Mouse (Mus musculus) heart, adult 2 months (tissue): ENCODE measurements around the gene Efna5. TPM values are rescaled to one million over a fixed set of nuclear protein-coding genes. Genes with fewer than 3 reads are reported as not detected.

ENCODE experiments used
- DNase-seq, 2 experiments: peaks; one replicate each; pipeline ENCODE4 v3.0.0; 2021
- H3K27ac ChIP-seq: fragments of 200-600 bp; 2 replicates; pipeline ENCODE4 v1.8.1; 2022
- H3K27me3 ChIP-seq: fragments of 200-500 bp; 2 replicates; pipeline ENCODE4 v1.6.1; 2012; ENCODE audit warnings: mild to moderate bottlenecking, low read length, inconsistent platforms, mixed read lengths; ENCODE audit not compliant: control insufficient read depth, insufficient read depth
- H3K36me3 ChIP-seq: fragments of 200-500 bp; 2 replicates; pipeline ENCODE4 v1.6.1; 2012; ENCODE audit warnings: low read length, inconsistent platforms; ENCODE audit not compliant: control insufficient read depth, insufficient read depth
- H3K4me1 ChIP-seq: fragments of 200-500 bp; 2 replicates; pipeline ENCODE4 v1.6.1; 2011; ENCODE audit warnings: low read length; ENCODE audit not compliant: control insufficient read depth, insufficient read depth
- H3K4me3 ChIP-seq: fragments of 200-600 bp; 2 replicates; pipeline ENCODE4 v1.8.1; 2022
- H3K79me2 ChIP-seq: fragments of 200-500 bp; replicated peaks from 2 replicates; pipeline ENCODE4 v1.6.1; 2012; ENCODE audit warnings: mild to moderate bottlenecking, inconsistent platforms, low read length, moderate library complexity, mixed read lengths; ENCODE audit not compliant: control insufficient read depth, insufficient read depth
- H3K9ac ChIP-seq: fragments of 200-500 bp; 2 replicates; pipeline ENCODE4 v1.6.1; 2012; ENCODE audit warnings: low read depth, mild to moderate bottlenecking, control low read depth, inconsistent platforms, low read length, mixed read lengths
- CTCF ChIP-seq: fragments of 200-600 bp; IDR thresholded peaks from 2 replicates; pipeline ENCODE4 v1.8.1; 2022; ENCODE audit warnings: antibody characterized with exemption, mild to moderate bottlenecking, moderate library complexity
- EP300 ChIP-seq: fragments of 200-500 bp; IDR thresholded peaks from 2 replicates; pipeline ENCODE4 v1.6.1; 2011; ENCODE audit warnings: low read depth, low read length, control low read depth; ENCODE audit not compliant: insufficient read depth
- POLR2A ChIP-seq: fragments of 200-500 bp; IDR thresholded peaks from 2 replicates; pipeline ENCODE4 v1.6.1; 2011; ENCODE audit warnings: mild to moderate bottlenecking, low read depth, low read length, control low read depth; ENCODE audit not compliant: insufficient read depth
- WGBS: fragments of 180-500 bp; shearing (Covaris S2); methylation state at CpG from one replicate; pipeline ENCODE4 v1.1.7; 2018; 5-methylcytosine and 5-hydroxymethylcytosine counted together
- intact Hi-C: fragments of 180-260 bp; cut with DNase I; formaldehyde crosslinking; loops from one replicate; pipeline ENCODE4 v1.15.1; 2025
- polyA plus RNA-seq: library from polyadenylated mRNA; depleted of rRNA; stranded (reverse); fragments of >200 nt; gene quantifications from 2 replicates; pipeline ENCODE4 v1.2.3, GENCODE M21; 2012
- total RNA-seq, 2 experiments: library from RNA; stranded (reverse); gene quantifications; 2 replicates each; pipeline ENCODE4 v1.2.3; 2021

The Efna5 gene
- total and polyA plus RNA-seq, 3 experiments = 3.9 to 24.0 (median 17.5) TPM

DNA sequence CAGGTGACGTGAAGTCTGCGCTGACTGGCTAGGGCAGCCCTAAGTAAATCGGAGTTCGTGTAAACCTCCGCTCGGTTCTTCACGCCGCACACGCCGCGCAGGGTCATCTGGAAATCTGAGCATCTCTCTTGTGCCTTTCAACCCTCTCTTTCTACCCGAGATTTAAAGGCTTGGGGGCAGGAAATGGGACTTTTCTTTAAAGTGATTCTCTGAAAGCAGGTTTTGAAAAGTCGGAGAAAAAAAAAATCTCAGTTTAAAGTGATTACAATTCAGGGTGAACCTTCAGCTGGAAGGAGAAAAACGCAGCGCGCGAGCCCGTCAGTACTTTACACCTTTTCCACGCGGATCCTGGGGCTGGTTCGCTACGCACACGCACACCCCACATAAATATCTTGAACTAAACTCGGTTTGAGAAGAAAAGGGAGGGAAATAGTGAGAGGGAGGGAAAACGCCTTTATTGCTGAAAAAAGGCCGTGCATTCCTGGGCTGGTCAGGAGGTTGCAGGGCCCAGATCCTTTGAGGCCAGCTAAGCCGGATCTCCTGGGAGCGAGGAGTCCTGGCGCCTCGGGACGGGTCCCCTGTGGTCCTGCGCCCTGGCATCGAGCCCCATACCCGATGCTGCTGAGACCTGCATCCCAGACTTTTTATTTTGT, 2.5 kb upstream of the Efna5 start:
- H3K27ac ChIP-seq = peak overlapping the region; percentile 59
- H3K27me3 ChIP-seq = no peaks in the 10 kb centered on the region
- under 1% methylated on average over 34 of the region's 34 CpGs for WGBS
- peak; percentile 52 to 63 for DNase-seq
- peak overlapping the region; percentile 63 for H3K4me3 ChIP-seq
- no peaks in the 10 kb centered on the region for H3K36me3 ChIP-seq
- no peaks in the 10 kb centered on the region; the same call in 1 of the 2 replicates for H3K4me1 ChIP-seq
- H3K9ac ChIP-seq = peak overlapping the region; percentile 66
- H3K79me2 ChIP-seq = no peaks in the 10 kb centered on the region
- intact Hi-C loops = loop anchor here (2.0 to 10.0 kb wide), 5 partner anchors 101 to 709 kb away; no protein-coding TSS in a partner anchor
- no peak for TF ChIP-seq EP300
- no peak for TF ChIP-seq POLR2A
- TF ChIP-seq CTCF = no peak

DNA sequence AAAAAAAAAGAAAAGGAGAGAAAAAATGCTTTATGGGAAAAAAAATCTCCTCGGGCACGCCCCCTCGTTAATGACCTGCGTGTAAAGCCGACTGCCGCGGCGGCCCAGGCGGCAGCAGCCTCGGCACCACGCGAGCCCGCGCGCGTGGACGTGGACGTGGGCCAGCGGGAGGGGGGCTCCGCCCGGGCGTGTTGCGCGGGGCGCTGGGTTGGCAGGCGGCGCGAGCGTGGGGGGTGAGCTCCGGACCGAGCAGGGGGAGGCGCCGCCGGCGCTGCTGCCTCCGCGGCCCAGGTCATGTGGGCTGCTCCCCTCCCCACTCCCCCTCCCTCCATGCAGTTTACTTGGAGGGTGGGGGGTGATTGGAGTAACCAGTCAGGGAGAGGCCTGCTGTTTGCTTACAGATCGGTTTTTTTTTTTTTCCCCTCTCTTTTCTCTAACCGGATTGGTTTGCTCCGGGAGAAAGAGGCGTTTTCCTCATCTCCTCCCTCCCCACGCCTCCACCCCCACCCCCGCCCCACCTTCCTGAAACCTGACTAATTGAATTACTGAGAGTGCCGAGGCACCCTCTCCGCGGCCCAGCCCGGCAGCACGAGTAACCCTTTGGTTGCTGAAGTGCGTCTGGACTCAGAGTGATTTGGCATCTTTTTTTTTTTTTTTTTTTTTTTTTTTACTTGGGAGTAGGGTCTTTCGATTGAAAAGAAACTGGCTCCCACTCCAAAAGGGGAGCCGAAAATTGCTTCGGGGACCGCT, 1.8 kb upstream of the Efna5 start:
- H3K4me1 ChIP-seq = no peaks in the 10 kb centered on the region; the same call in 1 of the 2 replicates
- intact Hi-C loops = loop anchor here (2.0 to 10.0 kb wide), 5 partner anchors 101 to 708 kb away; no protein-coding TSS in a partner anchor
- no peaks in the 10 kb centered on the region for H3K79me2 ChIP-seq
- H3K4me3 ChIP-seq = peak overlapping the region; percentile 63
- WGBS = 0% methylated on average over 53 of the region's 53 CpGs
- no peaks in the 10 kb centered on the region for H3K36me3 ChIP-seq
- peak overlapping the region; percentile 78 for H3K9ac ChIP-seq
- TF ChIP-seq CTCF (no peak), EP300 (no peak), POLR2A (peak; percentile 18; the same call in 1 of the 2 replicates)
- DNase-seq = peak; percentile 84 to 89
- peak overlapping the region; percentile 77 for H3K27ac ChIP-seq
- no peaks in the 10 kb centered on the region for H3K27me3 ChIP-seq

- intact Hi-C loops = loop anchor here (2.0 to 10.0 kb wide), 5 partner anchors 100 to 707 kb away; no protein-coding TSS in a partner anchor
- Histone ChIP-seq H3K79me2 (no peaks in the 10 kb centered on the region), H3K36me3 (no peaks in the 10 kb centered on the region), H3K27ac (peak overlapping the region; percentile 77), H3K27me3 (no peaks in the 10 kb centered on the region), H3K9ac (peak overlapping the region; percentile 70), H3K4me1 (no peaks in the 10 kb centered on the region; the same call in 1 of the 2 replicates), H3K4me3 (peak overlapping the region; percentile 63)
- TF ChIP-seq EP300 = no peak
- no peak for TF ChIP-seq CTCF
- TF ChIP-seq POLR2A = no peak
- under 1% methylated on average over 58 of the region's 58 CpGs for WGBS
- DNase-seq = peak; percentile 71 to 75
These were observed 941 bp upstream of the Efna5 start for GRCm38 (mm10) chr17:62881791-62882725.

DNA sequence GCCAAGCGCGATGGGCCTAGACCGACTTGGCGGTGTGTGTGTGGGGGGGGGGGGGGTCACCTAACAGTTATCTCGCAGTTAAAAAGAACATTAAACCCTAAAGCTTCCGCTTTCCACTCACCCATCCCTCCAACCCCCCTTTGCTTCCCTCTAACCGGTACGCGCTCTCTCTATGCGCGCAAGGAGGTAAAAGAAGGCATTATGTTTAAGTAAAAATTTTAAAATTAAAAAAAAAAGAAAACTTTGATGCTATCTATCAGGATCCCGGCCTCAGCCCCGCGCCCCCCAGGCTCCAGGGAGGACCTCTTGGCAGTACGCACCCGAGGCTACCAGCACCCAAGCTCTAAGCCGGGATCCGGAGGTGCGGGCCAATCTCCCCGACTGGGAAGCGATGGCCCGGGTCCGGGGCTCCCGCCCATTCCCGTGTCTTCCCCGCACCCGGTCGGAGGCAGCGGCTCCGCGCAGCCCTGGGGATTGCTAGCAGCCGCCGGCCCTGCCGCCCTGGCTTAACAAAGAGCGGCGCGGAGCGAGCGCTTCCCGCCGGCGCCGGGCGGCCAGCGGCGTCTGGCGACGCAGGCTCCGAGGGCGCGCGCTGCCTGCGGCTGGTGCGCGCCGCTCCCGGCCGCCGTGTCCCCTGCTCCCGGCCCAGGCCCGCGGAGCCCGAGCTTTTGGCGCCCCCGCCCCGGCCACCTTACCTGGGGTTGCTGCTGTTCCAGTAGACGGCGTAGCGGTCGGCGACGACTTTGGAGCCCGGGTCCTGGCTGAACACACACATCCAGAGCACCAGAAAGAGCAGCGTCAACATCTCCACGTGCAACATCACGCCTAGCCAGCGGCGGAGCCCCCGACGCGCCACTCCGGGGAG, 574 bp downstream of the Efna5 start:
- intact Hi-C loops = loop anchor here (5.0 to 10.0 kb wide), 4 partner anchors 98 to 706 kb away; no protein-coding TSS in a partner anchor
- peak overlapping the region; percentile 70 for H3K9ac ChIP-seq

More for the DNA sequence above, 574 bp downstream of the Efna5 start:
- TF ChIP-seq CTCF (no peak), POLR2A (no peak), EP300 (no peak)
- H3K79me2 ChIP-seq = no peaks in the 10 kb centered on the region
- H3K36me3 ChIP-seq = no peaks in the 10 kb centered on the region
- DNase-seq = peak; percentile 67 to 69
- peak overlapping the region; percentile 77 for H3K27ac ChIP-seq
- under 1% methylated on average over 81 of the region's 82 CpGs for WGBS
- H3K27me3 ChIP-seq = no peaks in the 10 kb centered on the region
- H3K4me1 ChIP-seq = no peaks in the 10 kb centered on the region; the same call in 1 of the 2 replicates
- H3K4me3 ChIP-seq = peak overlapping the region; percentile 63
